Mouse (Mus musculus) liver, embryonic 13.5 days (tissue): ENCODE measurements around the gene Kbtbd2. TPM values are rescaled to one million over a fixed set of nuclear protein-coding genes. Genes with fewer than 3 reads are reported as not detected.

ENCODE experiments used
- polyA plus RNA-seq: library from polyadenylated mRNA; unstranded; fragments of >200 nt; fragmentation: Nextera tagmentation; extraction: Ambion mirVana; gene quantifications from 2 replicates; pipeline ENCODE4 v1.2.1, GENCODE M21; 2015

Gene Kbtbd2
- polyA plus RNA-seq, 1 experiment from 2014 or later, result 13.6 TPM

Other genes with a start within 250 kb of the Kbtbd2 start
- 0.48 and 0.88 TPM in 2 replicates for gene Pde1c, start 228.7 kb downstream of the Kbtbd2 start, polyA plus RNA-seq
- gene Lsm5, start 93.1 kb downstream of the Kbtbd2 start, polyA plus RNA-seq, result 94.5 and 131 TPM in 2 replicates
- gene Avl9, start 82.9 kb downstream of the Kbtbd2 start, polyA plus RNA-seq, result 2.6 and 3.7 TPM in 2 replicates
- gene Fkbp9, start 34.2 kb upstream of the Kbtbd2 start, polyA plus RNA-seq, result 26.2 and 28.5 TPM in 2 replicates
- 244 and 274 TPM in 2 replicates for gene Nt5c3, start 126.1 kb upstream of the Kbtbd2 start, polyA plus RNA-seq
- gene Vmn1r4, start 126.2 kb upstream of the Kbtbd2 start, polyA plus RNA-seq, result 0.15 and 0.19 TPM in 2 replicates
- not detected in 2 replicates for gene Vmn1r5, start 172.5 kb upstream of the Kbtbd2 start, polyA plus RNA-seq
- not detected in 2 replicates for gene Vmn1r6, start 199.4 kb upstream of the Kbtbd2 start, polyA plus RNA-seq
- gene Vmn1r7, start 227.5 kb upstream of the Kbtbd2 start, polyA plus RNA-seq, result not detected in 2 replicates
- not detected in 2 replicates for gene Vmn1r8, start 234.5 kb upstream of the Kbtbd2 start, polyA plus RNA-seq